Mouse (Mus musculus): ENCODE measurements around the gene Tssc4. TPM values are rescaled to one million over a fixed set of nuclear protein-coding genes. Genes with fewer than 3 reads are reported as not detected.

Gene Tssc4
- polyA plus RNA-seq, 1 experiment from 2014 or later = 24.1 TPM

DNA sequence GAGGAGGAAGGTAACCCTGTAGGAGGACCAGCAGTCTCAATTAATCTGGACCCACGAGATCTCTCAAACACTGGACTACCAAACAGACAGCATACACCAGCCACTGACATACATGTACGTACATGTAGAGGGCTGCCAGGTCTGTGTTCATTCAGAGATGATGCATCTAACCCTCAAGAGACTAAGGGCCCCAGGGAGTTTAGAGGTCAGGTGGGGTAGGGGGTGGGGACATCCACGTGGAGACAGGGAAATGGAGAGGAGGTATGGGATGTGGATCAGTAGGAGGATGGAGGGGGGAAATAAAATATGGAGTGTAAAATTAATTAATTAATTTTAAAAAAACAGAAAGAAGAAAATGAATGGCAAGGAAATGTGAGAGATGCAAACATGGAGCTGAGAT, 32.3 kb upstream of the Tssc4 start:
- Histone ChIP-seq H3K9ac (replicated peaks) (no peak overlapping the region), H3K4me2 (ENCODE audit: low read depth, low read length) (no peak overlapping the region), H3K27ac (ENCODE audit: low read depth) (no peak overlapping the region), H3K27me3 (ENCODE audit: insufficient read depth, low read length) (no peaks in the 10 kb centered on the region), H3K4me3 (ENCODE audit: low read depth, low read length) (no peak overlapping the region), H3K9me3 (ENCODE audit: low read length) (no peaks in the 10 kb centered on the region), H3K4me1 (ENCODE audit: insufficient read depth) (peaks cover 9% of the 10 kb centered on the region), H3K36me3 (replicated peaks; ENCODE audit: insufficient read depth, low read length) (no peaks in the 10 kb centered on the region)
- TF ChIP-seq CTCF (IDR thresholded peaks at IDR 0.05; ENCODE audit: low read depth) (no peak), EP300 (IDR thresholded peaks at IDR 0.05; ENCODE audit: low read depth) (no peak)
- no peak for ATAC-seq
- 65% methylated on average over 3 of the region's 3 CpGs for WGBS (ENCODE audit: insufficient replicate concordance)
- DNase-seq = no peak

DNA sequence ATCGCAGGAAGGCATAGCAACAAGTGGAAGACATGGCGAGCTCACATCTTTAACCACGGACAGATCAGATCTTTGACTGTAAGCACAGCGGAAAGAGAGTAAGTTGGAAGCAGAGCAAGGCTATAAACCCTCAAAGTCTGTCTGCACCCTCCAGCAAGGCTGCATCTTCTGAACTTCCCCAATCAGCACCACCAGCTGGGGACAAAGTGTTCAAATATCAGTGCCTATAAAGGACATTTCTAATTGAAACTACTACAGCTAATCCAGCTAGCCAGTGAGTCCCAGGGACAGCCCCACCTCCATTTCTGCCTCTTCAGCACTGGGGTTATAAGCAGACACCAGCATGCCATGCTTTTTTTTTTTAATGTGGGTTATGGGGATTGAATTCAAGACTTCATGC, 31.7 kb upstream of the Tssc4 start:
- Histone ChIP-seq H3K4me2 (ENCODE audit: low read depth, low read length) (no peak overlapping the region), H3K4me1 (ENCODE audit: insufficient read depth) (peaks cover 14% of the 10 kb centered on the region), H3K27me3 (ENCODE audit: insufficient read depth, low read length) (no peaks in the 10 kb centered on the region), H3K27ac (ENCODE audit: low read depth) (no peak overlapping the region), H3K9ac (replicated peaks) (no peak overlapping the region), H3K36me3 (replicated peaks; ENCODE audit: insufficient read depth, low read length) (no peaks in the 10 kb centered on the region), H3K9me3 (ENCODE audit: low read length) (no peaks in the 10 kb centered on the region), H3K4me3 (ENCODE audit: low read depth, low read length) (no peak overlapping the region)
- no peak for TF ChIP-seq EP300 (IDR thresholded peaks at IDR 0.05; ENCODE audit: low read depth)
- no peak for TF ChIP-seq CTCF (IDR thresholded peaks at IDR 0.05; ENCODE audit: low read depth)
- no peak for DNase-seq
- 62% methylated on average over 4 of the region's 4 CpGs for WGBS (ENCODE audit: insufficient replicate concordance)
- ATAC-seq = no peak

DNA sequence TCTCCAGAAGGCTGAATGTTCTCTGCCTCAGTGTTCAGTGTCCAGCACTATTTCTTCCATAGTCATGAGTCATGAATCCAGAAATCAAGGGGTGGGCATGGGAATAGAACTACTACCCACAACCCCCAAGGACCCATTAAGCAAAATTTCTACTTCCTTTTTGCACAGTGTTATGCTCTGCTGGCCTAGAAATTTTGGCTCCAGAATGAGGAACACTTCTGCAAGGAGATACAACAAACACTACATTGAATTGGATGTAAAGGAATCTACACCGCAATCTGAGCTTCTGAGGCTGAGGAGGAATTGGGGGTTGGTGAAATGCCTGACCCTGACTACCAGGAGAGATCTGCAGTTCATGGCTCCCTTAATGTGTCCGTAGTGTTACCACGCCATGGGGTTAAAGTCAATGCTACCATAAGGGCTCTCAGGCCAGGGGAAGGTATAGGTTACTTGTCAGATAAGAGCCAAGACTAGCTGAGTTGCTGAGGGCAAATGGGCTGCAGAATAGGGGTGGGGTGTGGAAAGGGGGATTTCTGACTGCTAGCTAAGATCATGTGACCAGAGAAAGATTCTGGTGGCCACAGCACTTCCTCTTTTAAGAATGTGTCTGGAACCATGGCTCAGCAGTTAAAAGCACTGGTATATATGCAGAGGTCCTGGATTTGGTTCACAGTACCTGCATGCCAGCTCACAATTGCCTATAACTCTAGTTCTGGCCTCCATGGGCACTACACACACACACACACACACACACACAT, 30.7 kb upstream of the Tssc4 start:
- Histone ChIP-seq H3K9ac (replicated peaks) (no peak overlapping the region), H3K9me3 (ENCODE audit: low read length) (no peaks in the 10 kb centered on the region), H3K4me3 (ENCODE audit: low read depth, low read length) (no peak overlapping the region), H3K27me3 (ENCODE audit: insufficient read depth, low read length) (no peaks in the 10 kb centered on the region), H3K4me1 (ENCODE audit: insufficient read depth) (peaks cover 23% of the 10 kb centered on the region), H3K36me3 (replicated peaks; ENCODE audit: insufficient read depth, low read length) (no peaks in the 10 kb centered on the region), H3K4me2 (ENCODE audit: low read depth, low read length) (no peak overlapping the region), H3K27ac (ENCODE audit: low read depth) (peak overlapping the region; percentile 50)
- ATAC-seq = peak; percentile 43
- no peak for TF ChIP-seq EP300 (IDR thresholded peaks at IDR 0.05; ENCODE audit: low read depth)
- no peak for TF ChIP-seq CTCF (IDR thresholded peaks at IDR 0.05; ENCODE audit: low read depth)
- no peak for DNase-seq
- WGBS (ENCODE audit: insufficient replicate concordance) = 59% methylated on average over 3 of the region's 3 CpGs

DNA sequence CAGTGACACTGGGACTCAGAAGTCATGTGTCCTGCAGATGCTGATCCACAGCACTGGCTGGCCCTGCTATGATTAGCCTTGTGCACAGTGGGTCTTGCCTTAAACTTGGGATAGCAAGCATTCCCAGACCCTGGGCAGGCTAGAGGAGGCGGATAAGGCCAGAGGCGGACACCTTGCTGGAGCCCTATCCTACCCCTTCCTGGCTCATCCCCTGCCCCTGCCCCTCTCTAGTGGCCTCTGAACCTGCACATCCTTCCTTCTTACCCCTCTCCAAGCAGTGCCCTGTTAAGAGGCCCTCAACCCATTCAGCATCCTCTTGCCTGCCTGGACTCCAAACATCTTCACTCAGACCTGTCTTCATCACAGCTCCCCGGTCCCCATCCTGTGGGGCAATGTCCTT, 28.5 kb upstream of the Tssc4 start:
- Histone ChIP-seq H3K4me1 (ENCODE audit: insufficient read depth) (peaks cover 23% of the 10 kb centered on the region), H3K27ac (ENCODE audit: low read depth) (no peak overlapping the region), H3K27me3 (ENCODE audit: insufficient read depth, low read length) (no peaks in the 10 kb centered on the region), H3K4me2 (ENCODE audit: low read depth, low read length) (no peak overlapping the region), H3K9ac (replicated peaks) (no peak overlapping the region), H3K4me3 (ENCODE audit: low read depth, low read length) (no peak overlapping the region), H3K9me3 (ENCODE audit: low read length) (0 out of 2 replicates have a peak, but pooled peaks cover 3% of the 10 kb centered on the region), H3K36me3 (replicated peaks; ENCODE audit: insufficient read depth, low read length) (no peaks in the 10 kb centered on the region)
- 87% methylated on average over 3 of the region's 3 CpGs for WGBS (ENCODE audit: insufficient replicate concordance)
- DNase-seq (no peak), ATAC-seq (no peak)
- no peak for TF ChIP-seq EP300 (IDR thresholded peaks at IDR 0.05; ENCODE audit: low read depth)
- no peak for TF ChIP-seq CTCF (IDR thresholded peaks at IDR 0.05; ENCODE audit: low read depth)

DNA sequence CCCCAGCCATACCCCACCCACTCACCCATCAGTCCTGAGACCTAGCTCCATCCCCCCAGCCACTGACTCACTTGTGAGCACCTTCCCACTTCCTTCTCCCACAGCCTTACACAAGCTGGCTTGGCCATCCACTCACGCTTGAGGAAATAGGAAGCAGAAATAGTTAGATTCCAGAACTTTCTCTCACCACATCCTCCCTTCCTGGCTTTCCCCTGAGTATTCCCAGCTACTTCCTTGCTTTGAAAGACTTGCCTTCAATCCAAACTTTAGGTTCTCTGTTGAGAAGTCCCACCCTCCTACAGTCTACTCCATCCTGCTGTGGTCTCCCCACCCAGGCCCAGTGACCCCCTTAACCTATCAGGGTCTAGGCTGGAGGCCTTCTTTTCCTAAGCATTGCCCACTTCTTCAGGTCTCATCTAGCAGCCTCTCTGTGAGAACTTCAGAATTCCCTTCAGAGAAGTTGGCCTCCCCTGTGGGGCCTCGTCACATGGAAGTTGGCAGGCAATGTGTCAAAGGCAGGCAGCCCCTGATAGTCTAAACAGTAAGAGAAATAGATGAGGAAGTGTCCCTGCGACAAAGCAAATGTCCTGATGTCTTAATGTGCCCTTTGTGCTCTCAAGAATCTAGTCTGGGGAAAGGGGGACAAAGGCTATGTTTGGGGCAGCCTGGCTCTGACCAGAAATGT, 27.8 kb upstream of the Tssc4 start:
- DNase-seq (no peak), ATAC-seq (no peak)
- Histone ChIP-seq H3K4me2 (ENCODE audit: low read depth, low read length) (no peak overlapping the region), H3K27me3 (ENCODE audit: insufficient read depth, low read length) (no peaks in the 10 kb centered on the region), H3K36me3 (replicated peaks; ENCODE audit: insufficient read depth, low read length) (no peaks in the 10 kb centered on the region), H3K4me1 (ENCODE audit: insufficient read depth) (peaks cover 23% of the 10 kb centered on the region), H3K9me3 (ENCODE audit: low read length) (0 out of 2 replicates have a peak, but pooled peaks cover 3% of the 10 kb centered on the region), H3K9ac (replicated peaks) (no peak overlapping the region), H3K27ac (ENCODE audit: low read depth) (peak overlapping the region; percentile 68; the same call in 1 of the 2 replicates), H3K4me3 (ENCODE audit: low read depth, low read length) (no peak overlapping the region)
- no peak for TF ChIP-seq EP300 (IDR thresholded peaks at IDR 0.05; ENCODE audit: low read depth)
- TF ChIP-seq CTCF (IDR thresholded peaks at IDR 0.05; ENCODE audit: low read depth) = no peak
- WGBS (ENCODE audit: insufficient replicate concordance) = 36% methylated on average over 3 of the region's 3 CpGs

DNA sequence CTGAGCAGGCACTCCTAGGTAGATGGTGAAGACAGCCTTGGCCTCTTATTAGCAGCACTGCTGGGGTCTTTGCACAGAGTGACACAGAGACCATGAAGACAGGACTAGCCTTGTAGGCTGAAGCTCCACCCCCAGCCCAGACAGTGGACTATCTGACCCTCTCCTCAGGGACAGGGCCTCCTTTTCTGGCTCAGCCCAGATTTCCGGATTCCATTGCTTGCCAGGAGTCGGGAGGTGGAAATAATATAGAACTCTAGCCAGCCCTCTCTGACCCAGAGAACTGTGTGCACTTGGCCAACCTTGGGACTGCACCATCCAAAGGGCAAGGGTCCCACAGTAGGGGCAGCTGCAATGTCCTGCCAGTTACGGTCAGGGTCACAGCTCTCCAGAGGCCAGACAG, 27.0 kb upstream of the Tssc4 start:
- Histone ChIP-seq H3K9me3 (ENCODE audit: low read length) (0 out of 2 replicates have a peak, but pooled peaks cover 3% of the 10 kb centered on the region), H3K4me3 (ENCODE audit: low read depth, low read length) (no peak overlapping the region), H3K4me1 (ENCODE audit: insufficient read depth) (peaks cover 23% of the 10 kb centered on the region), H3K4me2 (ENCODE audit: low read depth, low read length) (no peak overlapping the region), H3K27ac (ENCODE audit: low read depth) (peak overlapping the region; percentile 68), H3K36me3 (replicated peaks; ENCODE audit: insufficient read depth, low read length) (no peaks in the 10 kb centered on the region), H3K9ac (replicated peaks) (no peak overlapping the region), H3K27me3 (ENCODE audit: insufficient read depth, low read length) (no peaks in the 10 kb centered on the region)
- peak; percentile 69 for ATAC-seq
- peak; percentile 35 for DNase-seq
- 59% methylated on average over 3 of the region's 3 CpGs for WGBS (ENCODE audit: insufficient replicate concordance)
- no peak for TF ChIP-seq CTCF (IDR thresholded peaks at IDR 0.05; ENCODE audit: low read depth)
- no peak for TF ChIP-seq EP300 (IDR thresholded peaks at IDR 0.05; ENCODE audit: low read depth)
